Mouse (Mus musculus) fibroblast of lung, adult 2 months (primary cell): ENCODE measurements around the gene Elk3.
"Not testable (repeated sequence)": the region's sequence is repeated elsewhere in the genome, so short reads cannot be mapped to it uniquely, and the experiment has no call there.

Experiments used
- DNase-seq: peaks from one replicate; pipeline ENCODE4 v3.0.0-alpha.2; 2011; ENCODE audit warnings: low read depth

Elk3 gene

DNA sequence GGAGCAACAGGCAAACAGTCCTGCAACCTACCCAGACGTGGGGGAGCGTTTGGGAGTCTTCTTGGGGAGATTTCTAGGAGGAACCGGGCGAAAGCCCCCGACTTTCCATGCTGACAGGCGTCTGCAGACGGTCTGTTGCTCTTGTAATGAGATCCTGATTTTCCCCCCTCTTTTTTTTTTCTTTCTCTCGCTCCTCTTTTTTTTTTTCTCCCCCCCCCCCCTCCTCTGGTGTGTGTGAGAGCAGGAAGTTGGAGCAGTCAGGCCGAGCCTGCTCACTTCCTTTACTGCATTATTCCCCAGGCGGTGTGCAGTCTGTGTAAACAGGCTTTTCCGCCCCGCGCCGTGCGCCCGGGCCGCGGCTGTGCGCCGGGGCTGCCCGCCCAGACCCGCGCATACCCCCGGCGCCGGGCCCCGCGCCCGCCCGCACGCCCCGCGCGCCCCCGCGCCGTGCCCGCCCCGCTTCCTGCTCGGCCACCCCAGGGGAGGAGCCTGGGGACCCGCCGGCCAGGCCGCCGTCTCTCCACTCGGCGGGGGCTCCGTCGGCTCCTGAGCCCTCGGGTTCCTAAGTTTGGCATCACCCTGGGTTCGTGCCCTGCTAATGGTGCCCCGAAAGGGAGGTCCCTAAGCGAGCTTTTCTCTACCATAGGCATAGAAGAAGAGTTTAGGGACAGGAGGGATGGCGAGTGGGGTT lies at the start of gene Elk3:
Elk3 (minus strand) TSS at position 415 of the 691 bp plus-strand sequence.
- no peak for DNase-seq

DNA sequence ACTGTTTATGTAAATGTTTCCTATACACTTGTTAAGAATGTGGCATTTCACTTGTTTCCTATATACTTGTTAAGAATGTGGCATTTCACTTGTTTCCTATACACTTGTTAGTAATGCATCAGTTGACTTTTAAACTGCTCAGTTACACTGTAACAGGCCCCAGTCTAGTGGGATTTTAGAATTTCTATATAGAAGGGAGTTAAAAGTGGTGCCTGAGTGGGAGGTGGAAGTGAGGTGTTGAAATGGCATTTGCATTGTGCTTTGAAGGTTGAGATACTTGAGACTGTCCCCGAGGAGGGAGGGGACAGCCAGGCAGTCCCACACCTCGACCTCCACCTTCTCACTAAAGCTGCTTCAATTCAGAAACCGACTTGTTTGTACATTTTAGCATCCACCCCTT lies 49.7 kb upstream of the Elk3 start:
- DNase-seq = no peak

DNA sequence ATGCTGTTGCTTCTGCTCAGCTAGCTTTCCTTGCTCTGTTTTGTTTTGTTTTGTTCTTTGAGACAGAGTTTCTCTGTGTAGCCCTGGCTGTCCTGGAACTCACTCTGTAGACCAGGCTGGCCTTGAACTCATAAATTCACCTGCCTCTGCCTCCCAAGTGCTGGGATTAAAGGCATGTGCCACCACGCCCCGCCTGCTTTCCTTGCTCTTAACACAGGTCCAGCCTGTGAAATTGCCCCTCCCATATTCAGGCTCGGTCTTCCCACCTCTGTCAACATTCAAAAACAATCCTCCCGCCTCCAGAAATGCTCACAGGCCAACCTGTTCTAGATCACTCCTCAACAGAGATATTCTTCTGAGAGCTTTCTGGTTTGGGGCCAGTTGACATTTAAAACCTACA lies 49.3 kb upstream of the Elk3 start:
- not testable (repeated sequence) for DNase-seq

DNA sequence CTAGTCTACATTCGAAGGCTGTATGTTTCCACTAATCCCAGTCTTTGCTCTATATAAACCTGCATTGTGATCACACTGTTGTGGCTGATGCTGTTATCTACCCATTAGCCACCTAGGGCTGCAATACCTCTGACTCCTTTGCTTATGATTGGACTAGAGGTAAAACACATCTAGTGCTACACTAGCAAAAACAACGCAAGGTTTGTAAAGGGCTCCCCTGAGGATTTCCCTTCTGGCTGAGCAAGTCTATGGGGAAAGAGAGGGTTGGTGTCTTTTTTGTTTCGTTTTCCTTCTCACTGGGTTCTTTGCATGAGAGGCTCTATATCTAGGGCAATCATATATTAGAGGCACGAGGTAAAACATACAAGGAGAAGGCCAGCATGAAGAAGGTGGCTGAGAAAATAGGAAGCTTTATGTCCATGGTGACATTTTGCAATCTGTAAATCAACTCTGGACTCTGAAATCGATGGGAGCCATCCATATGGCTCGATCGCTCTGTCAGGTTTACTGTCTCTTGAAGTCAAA lies 48.5 kb upstream of the Elk3 start:
- no peak for DNase-seq

DNA sequence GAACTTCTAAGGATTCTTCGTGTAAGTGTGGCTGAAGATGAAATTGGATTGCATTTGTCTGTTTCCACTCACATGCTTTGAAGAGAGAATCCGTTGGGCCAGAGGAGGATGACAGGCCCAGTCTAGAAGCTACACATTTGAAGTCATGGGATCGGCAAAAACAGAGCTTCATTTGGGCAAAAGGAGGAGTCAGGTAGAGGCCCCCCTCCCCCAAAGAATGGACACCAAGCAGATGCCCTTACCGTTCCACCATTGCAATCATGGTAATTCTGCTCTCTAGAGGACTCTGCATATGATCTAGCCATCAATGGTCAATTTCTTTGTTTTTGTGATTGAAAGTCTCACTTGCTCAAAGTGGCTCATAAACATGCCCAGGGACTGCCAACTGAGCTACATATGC lies 47.9 kb upstream of the Elk3 start:
- no peak for DNase-seq

DNA sequence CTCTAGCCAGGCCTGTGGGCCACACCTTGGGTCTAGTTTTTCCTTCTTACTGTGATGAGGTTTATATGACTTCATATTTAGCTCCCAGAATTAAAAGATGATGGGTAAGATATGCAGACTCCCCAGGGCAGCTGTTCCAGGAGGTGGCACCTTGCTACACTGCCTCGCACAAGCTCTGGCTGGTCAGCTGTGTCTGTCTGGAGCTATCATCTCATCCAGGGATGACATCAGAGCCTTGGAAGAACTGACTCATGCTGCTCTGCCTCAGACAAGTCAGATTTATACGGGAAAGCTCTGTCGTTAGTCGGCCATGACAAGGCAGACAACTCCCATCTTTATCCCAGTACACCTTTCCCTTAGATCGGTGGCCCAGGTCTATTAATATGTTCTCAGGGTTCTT lies 46.2 kb upstream of the Elk3 start:
- no peak for DNase-seq

DNA sequence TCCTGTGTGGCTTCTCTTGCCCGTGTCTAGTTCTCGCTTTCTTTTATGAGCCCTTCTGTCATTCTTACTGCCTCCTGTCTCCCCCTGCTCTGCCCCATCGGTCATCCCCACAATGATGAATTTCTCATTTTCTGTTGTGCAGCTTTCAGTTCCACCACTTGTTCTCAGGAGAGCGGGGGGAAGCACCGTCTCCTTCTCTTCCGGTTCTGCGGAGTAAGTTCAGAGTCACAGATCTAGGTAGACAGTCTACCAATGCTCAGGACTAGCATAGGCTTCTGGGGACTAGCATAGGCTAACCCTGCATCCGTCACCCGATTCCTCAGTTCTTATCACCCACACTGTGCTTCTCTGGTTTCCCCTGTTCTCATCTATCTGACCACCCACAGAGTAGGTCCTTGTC lies 45.2 kb upstream of the Elk3 start:
- DNase-seq = no peak

DNA sequence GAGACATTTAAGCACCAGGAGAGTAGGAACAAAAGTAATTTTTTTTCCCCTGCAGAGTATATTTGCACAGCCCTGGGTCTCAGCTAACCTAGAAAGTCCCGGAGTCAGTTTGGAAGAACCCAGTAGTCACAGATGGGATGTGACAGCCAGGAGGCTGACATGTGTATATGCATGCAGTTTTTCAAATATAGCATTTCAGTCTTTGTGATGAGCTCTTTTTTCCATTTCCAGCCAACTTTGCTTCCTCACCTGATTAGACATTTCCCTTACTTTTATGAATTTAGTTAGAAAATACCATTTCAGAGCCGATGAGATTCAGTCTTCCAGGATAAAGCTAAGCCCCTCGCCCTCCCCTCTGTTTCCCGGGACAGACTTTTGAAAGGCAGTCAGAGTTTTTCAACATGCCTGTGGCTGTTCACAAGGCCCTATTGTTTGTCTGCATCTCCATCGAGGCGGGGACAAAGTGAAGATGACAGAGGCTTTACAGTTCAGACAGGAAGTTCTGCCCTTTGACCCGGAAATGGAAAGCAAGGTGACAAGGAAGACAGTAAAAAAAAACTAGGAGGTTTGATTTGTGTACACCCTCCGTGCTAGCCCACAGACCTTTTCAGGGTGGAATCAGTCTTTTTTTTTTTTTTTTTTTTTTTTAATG lies 44.5 kb upstream of the Elk3 start:
- DNase-seq = no peak

DNA sequence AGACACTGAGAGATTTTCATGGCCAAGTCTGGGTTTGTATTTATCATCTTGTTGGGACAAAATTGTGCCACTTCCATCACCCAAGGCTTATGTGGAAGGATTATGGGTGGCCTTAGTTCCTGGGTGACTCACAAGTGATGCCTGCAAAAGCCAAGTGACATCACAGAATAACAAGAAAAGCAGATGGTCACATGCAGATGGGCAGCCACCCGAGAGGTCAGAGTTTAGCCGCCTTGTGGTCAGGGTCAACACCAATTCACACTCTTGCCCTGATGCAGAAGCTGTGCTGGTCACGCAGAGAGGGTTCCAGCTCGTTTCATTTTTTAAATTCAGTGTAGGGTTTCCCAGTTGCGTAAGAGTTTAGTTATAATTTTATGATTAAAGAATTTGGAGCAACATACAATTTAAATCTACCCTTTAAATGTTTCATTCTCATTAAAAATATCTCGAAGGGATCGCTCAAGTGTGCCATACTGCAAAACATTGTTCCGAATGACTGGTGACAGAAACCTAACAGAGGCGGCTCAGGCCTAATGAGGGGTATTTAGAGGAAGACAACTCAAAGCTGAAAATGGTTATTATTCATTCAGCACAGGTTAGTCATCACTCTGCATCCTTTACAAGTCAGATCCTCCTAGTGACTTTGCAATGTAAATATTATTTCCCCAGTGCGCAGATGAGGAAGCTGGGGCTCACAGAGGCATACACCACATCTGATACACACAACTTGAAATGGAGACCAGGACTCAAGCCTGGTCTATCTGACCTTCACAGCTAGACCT lies 42.8 kb upstream of the Elk3 start:
- no peak for DNase-seq

DNA sequence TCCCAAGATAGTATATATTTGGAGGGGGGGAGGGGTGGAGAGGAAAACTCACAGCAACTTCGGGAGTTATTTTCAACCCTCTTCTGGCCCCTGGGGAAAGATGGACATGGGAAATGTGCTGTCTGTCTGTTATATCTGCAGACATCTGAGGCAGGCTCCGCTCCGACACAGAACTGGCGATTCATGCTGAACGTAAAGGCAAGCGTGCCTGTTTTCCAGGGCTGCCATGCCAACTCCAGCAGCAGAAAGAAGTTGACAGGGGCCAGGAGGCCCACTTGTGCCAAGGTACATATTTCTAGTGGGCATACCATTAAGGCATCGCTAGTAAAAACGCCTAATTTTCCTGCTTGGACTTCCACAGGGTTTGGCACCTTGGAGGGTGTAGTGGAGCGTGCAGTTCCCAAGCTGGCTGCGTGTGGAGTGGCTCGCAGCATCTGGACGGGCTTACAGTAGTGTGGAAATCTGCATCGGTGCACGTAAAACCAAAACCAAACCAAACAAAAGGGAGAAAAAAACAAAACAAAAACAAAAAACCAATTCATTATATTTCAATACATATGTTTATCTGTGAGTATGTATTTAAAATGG lies 37.1 kb upstream of the Elk3 start:
- DNase-seq = no peak

DNA sequence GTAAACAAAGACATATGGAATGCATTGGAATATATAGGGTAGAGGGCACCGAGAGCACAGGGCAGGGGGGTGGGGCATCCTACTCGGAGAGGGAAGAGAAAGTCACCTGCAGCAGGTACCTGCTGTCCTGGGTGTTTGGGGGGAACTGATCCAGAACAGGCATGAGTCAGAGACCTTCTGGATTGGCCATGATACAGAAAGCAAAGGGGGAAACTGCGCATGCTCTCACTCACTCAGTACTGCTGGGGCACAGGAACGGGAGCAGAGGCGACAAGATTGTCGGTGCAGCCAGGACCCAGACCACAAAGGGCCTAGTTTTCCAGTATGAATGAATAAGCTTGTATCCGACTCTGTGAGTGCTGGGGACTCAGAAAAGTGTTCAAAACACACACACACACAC lies 36.5 kb upstream of the Elk3 start:
- DNase-seq = peak; percentile 36

DNA sequence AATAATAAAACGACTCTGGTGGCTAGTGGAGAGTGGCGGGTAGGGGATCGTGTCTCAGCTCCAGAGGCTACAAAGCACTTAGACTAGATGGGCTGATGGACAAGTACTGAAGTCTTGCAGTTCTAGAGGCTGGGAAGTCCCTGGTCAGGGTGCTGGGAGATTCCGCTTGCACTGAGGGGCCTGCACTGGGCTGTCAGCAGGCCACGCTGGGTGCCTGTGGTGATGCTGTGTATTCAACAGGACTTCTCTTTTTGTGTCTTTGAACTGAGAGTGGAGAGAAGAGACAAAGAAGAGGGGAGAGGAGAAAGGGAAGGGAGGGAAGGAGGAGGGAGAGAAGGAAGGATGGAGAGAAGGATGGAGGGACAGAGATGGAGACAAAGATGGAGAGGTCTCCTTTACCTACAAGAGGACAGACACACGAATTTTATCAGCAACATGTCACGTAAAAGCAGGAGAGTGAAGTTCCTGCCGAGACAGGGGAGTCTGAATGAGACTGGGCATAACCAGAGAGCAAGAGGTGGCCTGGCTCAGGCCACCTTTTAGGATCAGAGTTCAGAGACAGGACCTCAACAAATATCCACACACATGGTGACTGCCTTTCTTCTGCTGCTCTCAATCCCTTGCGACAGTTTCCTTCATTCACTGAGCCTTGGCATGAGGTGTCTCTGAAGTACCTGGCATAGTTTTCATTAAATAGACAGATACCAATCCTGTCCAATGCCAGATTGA lies 35.4 kb upstream of the Elk3 start:
- DNase-seq = no peak

DNA sequence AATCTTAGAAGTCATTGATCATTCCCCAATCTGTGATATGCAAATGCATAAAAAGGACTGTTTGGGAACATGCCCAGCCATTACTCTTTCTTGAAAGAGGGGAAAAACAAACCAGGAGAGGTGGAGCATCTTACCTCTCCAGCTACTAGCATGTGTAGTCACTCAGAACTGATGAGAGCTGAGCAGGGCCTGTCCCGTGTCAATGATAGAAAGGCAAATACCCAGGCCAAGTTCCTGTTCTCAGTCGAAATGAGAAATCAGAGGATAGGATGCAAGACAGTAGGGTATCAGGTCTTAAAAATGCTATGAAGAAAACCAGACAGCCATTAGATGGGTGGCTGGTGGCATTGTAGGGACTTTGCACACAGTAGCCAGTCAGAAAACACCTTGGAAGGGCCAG lies 34.6 kb upstream of the Elk3 start:
- DNase-seq = no peak

DNA sequence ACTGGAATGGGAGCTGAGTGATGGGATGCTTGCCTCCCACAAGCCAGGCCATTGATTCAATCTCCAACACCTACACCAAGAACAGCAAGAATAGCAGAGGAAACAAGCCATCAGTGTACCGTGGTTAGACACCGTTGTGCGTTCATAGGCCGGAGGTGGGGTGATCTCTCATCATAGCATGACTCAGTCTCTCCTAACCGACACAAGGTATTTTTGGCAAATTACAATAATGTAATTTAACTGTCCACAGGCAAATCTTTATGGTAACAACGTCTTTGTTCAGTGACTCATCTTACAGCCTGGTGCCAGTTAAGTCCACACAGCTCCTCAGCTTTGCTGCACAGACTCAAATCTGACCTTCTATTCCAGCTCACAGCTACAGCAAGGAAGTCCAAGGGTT lies 32.5 kb upstream of the Elk3 start:
- DNase-seq = peak; percentile 23

DNA sequence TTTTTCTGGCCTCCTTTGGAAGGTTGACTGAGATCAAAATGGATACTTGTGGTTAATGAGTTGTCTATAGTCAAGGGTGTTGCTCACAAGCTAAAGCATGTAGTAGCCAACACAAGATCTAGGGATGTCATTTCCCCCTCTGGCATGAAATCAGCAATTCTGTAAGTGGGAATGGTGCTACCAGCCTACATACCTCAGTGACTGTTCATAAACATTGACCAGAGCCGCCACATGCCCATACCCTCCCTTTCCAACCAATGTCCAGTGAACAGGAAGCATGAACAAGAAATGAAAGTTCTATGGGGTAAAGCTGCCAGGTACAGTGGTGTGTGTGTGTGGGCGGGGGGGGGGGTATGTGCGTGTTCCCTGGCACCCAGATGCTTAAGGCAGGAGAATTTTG lies 32.1 kb upstream of the Elk3 start:
- DNase-seq = no peak

DNA sequence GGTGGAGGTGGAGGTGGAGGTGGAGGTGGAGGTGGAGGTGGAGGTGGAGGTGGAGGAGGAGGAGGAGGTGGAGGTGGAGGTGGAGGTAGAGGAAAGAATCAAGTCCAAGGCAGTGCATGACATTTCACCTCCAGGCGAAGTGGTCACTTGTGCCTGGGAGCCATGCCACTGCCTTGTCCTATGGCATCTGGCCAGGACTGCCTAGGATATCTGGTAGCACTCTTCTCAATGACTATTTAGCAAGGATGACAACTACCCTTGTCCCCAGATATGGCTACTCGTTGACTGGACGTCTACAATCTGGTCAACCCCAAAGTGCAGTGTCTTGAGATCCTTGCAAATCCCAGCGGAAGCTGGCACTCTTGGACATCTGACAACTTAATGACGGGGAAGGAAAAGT lies 27.6 kb upstream of the Elk3 start:
- no peak for DNase-seq

DNA sequence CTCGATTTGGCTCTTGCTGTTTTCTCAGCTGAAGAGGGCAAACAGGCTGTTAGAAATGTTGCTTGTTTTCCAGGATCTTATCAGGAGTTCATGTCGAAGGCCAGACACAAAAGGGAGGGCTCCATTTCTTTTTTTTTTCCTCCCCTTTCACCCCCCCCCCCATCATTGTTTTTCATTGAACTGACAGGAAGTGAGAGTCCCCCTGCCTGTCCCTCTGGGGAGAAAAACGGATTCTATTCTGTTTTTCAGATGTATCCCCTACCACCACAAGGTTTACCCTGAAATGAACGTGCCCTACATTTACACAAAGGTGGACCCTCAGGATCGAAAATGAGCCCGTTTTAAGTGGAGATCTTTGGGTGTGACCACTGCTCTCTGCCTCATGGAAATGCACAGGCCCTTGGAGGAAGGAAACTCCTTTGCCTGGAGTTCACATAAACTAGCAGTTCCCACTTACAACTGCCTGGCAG lies 25.6 kb upstream of the Elk3 start:
- DNase-seq = no peak

DNA sequence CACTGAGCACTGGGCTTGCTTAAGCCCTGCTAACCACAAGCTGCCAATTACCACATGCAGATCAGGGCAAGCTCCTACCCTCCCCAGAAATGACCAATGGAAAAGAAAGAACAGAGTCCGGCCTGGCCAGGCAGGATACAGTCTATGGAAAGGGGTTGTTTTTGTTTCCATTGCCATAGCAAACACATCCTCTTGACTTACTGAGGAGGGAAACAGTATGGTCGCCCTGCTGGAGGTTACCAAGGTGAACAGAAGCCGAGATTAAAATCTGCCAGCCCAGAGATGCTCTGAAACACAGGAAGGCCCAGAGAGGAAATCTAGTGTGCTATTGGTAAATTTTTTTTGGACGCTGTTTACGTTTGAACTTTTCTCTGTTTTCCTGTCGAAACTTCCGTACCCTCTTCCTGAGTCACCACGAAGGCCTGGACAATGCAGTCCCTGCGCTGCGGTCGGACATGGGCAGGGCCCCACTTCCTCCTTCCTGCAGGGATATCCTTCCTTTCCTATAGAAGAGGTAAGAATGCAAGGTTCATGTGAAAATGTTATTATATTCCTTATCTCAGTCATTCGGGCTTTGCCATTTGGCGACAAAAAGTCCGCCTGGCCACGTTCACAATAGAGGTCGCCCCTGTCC lies 25.0 kb upstream of the Elk3 start:
- no peak for DNase-seq

DNA sequence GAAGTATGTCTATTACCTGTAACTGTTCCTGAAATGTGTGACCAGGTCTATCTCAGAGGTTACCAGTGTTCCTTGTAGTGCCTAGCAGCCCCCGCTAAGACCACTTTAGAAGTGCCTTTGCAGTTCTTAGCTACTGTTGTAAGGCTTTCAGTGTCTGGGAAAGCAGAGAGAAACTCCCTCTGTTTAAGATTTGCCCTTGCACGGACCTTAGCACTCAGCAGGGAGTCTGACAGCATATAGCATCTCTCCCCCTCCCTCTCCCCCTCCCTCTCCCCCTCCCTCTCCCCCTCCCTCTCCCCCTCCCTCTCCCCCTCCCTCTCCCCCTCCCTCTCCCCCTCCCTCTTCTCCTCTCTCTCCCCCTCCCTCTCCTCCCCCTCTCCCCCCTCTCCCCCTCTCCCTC lies 24.1 kb upstream of the Elk3 start:
- no peak for DNase-seq

DNA sequence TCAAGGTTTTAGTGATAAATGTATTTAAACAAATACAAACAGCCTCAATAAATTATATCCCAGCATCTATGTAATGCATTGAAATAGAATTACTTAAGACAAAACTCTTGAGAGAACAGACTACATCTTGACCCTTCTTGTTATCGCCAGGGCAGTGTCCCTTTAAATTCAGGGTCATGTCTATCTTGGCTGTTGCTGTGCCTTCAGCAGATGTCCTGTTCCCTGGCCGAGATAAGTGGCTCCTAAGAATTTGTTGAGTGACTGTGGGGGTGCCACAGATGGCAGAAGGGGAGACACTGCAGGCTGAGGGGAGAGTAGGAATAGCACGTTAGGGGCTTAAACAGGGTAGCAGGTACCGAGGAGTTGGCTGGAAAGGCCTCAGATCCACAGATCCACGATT lies 22.3 kb upstream of the Elk3 start:
- DNase-seq = no peak

DNA sequence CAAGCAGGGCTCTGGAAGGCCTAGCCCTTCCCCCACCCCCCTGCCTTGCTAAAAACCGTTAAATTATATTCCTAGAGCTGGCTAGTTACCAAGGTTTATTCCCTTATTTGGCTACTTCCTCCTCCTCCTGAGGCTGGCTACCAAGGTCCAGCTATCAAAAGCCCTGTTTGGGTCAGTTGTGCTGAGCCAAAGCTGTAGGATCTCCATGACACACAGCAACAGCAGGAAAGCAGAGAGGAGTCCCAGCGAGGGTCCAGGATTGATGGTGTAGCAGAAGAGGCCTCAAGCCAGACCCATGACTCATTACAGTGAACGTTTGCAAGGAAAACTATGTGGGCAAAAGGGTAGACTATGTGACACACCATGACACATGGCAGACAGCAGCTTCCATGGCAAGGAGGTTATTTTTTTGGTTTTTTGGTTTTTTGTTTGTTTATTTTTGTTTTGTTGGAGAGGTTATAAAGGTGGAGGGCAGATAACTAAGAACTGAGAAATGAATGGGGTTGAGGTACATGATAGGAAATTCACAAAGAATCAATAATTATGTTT lies 21.4 kb upstream of the Elk3 start:
- DNase-seq = no peak
